Mouse (Mus musculus) heart, postnatal 0 days (tissue): ENCODE results near the gene Erc1.

Experiments used
- CTCF ChIP-seq: IDR thresholded peaks from 2 replicates; pipeline ENCODE4 v1.5.1; 2016; ENCODE audit warnings: antibody characterized with exemption, control low read depth, low read depth
- EP300 ChIP-seq: IDR thresholded peaks from 2 replicates; pipeline ENCODE4 v1.6.1; 2016; ENCODE audit warnings: antibody characterized with exemption, low read depth

- no peak for TF ChIP-seq CTCF
- no peak for TF ChIP-seq EP300
These were observed 272.6 kb downstream of the Erc1 start for GRCm38 (mm10) chr6:119575331-119575730.
